Mouse (Mus musculus) erythroblast, adult 5-6 weeks (primary cell): ENCODE measurements around the gene Ston1. TPM values are rescaled to one million over a fixed set of nuclear protein-coding genes. Genes with fewer than 3 reads are reported as not detected.

ENCODE experiments used
- ATAC-seq: replicated peaks from 2 replicates; pipeline ENCODE4 v1.8.0; 2016; ENCODE audit warnings: moderate number of reproducible peaks, mild to moderate bottlenecking, moderate TSS enrichment, inconsistent platforms; ENCODE audit not compliant: poor library complexity, low FRiP score, severe bottlenecking
- total RNA-seq, 2 experiments: library from RNA; stranded (forward) in 1 of 2; stranded (reverse) in 1 of 2; fragments of 150-400 nt in 1 of 2; fragments of 200-764, 138-1000 nt in 1 of 2; gene quantifications; 2 replicates each; pipeline versions ENCODE4 v1.2.3 to v1.2.4; 2015 to 2017; ENCODE audit warnings: low replicate concordance in 2 of 2

Gene Ston1
- total RNA-seq, 2 experiments from 2014 or later: not detected

GRCm38 (mm10) chr17:88582999-88583398 is 14.5 kb upstream of the Ston1 start:
- no peak for ATAC-seq

DNA sequence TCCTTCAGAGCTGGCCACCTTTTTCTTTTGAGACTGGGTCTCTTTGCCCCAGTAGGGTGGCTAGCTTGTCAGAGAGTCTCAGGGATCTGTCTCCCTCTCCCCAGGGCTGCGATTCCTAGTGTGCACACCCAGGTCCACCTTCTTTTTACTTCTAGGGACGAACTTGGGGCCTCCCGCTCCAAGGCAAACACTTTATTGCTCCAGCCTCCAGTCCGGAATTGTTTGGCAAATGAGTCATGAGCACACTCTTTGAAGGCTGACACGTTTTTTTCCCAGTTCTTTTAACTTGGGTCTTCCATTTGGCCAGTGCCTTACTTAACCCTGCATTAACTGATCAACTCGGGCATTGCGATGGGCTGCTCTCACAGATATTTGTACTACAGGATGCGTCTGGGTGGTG is 14.1 kb upstream of the Ston1 start:
- ATAC-seq: no peak

- ATAC-seq: no peak
Measured at GRCm38 (mm10) chr17:88587371-88587770, 10.1 kb upstream of the Ston1 start.

GRCm38 (mm10) chr17:88588228-88588627 is 9.3 kb upstream of the Ston1 start:
- no peak for ATAC-seq

DNA sequence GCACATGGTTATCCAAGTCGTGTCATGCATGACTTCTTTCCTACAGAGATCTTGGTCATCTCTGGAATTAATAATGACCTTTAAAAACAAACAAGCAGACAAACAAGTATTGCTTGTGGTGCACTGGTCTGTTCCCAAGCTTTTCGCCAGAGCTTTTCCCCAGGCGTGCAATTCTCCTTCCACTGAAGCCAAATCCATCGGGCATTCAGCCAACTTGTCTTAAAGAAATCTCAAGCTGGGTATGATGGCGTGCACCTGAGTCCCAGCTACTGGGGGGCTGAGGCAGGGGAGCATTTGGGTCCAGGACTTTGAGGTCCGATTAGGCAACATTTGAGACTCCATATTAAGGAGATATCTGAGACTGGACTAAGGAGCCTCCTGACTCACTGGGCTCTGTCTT is 7.2 kb upstream of the Ston1 start:
- no peak for ATAC-seq

- no peak for ATAC-seq
Measured at GRCm38 (mm10) chr17:88595071-88595470, 2.4 kb upstream of the Ston1 start.

- ATAC-seq: no peak
Measured at GRCm38 (mm10) chr17:88596068-88596467, 1.4 kb upstream of the Ston1 start.

- no peak for ATAC-seq
Measured at GRCm38 (mm10) chr17:88596544-88597221, 801 bp upstream of the Ston1 start.

DNA sequence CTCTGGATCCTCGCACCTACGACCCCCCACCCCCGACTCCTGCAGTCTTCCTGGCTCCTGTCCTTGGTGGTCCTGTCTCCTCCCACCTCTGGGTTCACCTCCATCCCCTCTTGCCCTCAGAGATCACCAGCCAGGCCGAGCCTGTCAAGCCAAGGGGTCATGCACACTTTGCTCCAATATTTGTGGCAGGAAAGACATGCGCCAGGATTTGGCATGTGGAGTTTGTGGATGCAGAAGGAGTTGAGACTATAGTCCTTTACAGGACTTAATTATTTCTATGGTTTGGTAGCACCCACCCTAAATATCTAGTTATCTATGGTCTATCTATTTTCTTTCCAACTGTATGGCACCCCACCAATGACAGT is 554 bp downstream of the Ston1 start:
- ATAC-seq: no peak

- ATAC-seq: no peak
Measured at GRCm38 (mm10) chr17:88598570-88599368, 1.3 kb downstream of the Ston1 start.

GRCm38 (mm10) chr17:88600492-88601026 is 3.1 kb downstream of the Ston1 start:
- ATAC-seq: no peak

GRCm38 (mm10) chr17:88603943-88604342 is 6.5 kb downstream of the Ston1 start:
- ATAC-seq: no peak

GRCm38 (mm10) chr17:88606056-88606455 is 8.6 kb downstream of the Ston1 start:
- ATAC-seq: no peak

DNA sequence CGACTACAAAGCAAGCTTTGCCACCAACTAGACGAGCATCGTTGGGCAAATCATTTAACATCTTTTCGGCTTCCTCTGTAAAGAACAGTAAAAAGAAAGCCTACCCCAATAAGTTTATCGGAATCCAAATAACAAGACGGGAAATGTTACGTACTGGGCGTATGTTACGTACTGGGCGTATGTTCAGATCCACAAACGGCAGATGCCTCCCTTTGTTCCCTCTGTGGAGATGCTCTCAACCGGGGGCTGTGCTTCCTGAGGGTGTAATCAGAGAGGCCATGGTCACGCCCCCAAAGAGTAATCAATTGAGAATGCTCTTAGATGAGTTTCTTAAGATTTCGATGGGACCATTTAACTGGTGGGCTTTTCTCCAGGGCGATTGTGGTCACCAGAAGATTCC is 11.9 kb downstream of the Ston1 start:
- no peak for ATAC-seq

GRCm38 (mm10) chr17:88611057-88611456 is 13.6 kb downstream of the Ston1 start:
- no peak for ATAC-seq

DNA sequence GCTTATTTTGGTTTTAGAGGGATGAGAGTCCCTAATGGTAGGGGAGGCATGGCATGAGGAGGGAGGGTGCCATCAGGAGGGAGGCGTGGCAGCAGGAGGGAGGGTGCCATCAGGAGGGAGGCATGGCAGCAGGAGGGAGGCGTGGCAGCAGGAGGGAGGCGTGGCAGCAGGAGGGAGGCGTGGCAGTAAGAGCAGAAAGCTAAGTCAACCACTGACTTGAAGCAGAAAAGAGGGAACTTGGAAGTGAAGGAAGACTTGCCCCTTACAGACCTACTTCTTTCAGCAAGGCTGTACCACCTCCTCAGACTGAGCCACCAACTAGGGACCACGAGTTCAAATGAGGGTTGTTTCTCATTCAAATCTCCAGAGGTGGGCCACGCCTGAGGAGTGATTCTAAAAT is 15.7 kb downstream of the Ston1 start:
- no peak for ATAC-seq

DNA sequence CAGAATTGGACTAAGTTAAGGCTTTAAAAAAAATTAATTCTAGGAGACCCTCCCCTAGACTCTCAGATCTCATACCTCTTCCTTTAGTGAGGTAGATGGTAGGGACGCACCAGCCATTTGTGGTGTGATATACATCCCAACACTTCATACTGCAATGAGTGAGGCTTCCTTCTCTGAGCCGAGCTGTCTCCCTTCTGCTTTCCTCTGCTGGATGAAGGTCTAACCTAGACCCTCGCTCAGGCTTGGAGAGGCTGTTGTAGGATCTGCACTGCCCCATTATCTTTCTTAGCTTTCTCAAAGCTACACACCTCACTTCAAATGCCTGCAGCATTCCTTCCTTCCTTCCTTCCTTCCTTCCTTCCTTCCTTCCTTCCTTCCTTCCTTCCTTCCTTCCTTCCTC is 16.2 kb downstream of the Ston1 start:
- ATAC-seq: no peak

- ATAC-seq: no peak
Measured at GRCm38 (mm10) chr17:88614234-88614633, 16.8 kb downstream of the Ston1 start.

DNA sequence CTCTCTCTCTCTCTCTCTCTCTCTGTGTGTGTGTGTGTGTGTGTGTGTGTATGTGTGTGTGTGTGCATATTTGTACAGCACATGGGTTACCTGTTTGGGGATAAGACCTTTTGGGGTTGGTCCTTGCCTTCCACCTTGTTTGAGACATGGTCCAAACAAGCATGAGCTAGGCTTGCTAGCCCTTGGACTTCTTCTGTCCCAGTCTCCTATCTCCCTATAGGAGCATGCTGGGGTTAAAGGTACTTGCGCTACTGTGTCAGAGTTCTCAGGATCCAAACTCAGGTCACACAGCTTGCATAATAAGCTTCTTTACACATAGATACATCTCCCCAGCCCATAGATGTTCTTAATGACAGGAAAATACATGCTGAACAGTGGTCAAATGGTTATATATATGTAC is 17.2 kb downstream of the Ston1 start:
- ATAC-seq: no peak

DNA sequence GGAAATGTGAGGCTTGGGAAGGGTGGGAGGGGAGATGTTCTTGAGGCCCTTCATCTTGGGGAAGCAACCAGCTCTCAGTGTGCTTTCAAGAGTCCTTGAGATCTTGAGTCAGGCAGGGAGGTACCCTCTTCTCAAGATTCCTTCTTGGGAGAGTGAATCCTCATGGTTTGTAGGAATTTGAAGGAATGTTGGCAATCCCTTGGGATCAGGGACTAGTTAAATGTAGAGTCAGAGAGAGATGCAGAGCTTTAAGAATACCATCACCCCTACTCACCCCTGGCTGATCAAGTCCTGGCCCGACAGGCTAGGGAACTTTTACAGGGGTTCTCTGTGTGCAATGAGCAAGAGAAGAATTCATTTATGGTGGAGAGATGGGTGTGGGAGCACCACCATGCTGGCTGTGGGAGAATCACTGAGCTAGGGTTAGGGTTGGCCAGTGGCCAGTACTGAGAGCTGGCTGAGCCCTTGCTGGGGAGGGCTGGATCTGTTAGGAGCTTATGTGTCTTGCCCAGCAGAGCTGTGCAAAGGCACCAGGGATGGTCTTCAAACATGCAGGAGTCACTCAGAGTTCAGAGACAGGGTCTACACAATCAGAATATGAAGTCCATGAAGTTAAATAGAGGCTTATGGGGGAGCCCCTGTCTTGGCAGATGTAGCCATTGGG is 18.1 kb downstream of the Ston1 start:
- no peak for ATAC-seq

DNA sequence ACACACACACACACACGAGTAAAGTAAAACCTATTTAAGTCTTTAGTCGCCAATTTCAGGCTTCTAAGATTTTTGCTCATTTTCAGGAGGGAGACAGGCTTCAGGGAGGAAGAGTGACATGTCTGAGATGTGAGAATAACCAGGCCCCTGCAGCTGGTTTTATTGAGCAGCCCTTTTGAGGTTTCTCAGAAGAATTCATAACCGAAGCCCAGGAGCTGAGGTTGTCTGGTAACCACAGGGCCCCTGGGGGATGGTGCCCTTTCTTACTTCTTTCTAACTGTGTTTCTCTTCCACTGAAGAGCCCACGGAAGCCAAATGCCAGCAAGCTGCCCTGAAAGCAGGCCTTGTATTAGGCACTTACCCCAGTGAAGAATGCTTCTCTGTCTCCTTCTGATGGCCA is 23.5 kb downstream of the Ston1 start:
- no peak for ATAC-seq
